Mouse (Mus musculus): Measurements from ENCODE around the gene Kif11. TPM values are rescaled to one million over a fixed set of nuclear protein-coding genes. Genes with fewer than 3 reads are reported as not detected.
A peak's percentile ranks its signal among the peaks of the same experiment; 100 is the strongest.

Gene Kif11
- polyA plus RNA-seq (2015; fragmentation: Nextera tagmentation; extraction: Ambion mirVana) = 60.8 and 60.9 TPM in 2 replicates

- peak within 1 kb of the TSS; percentile 72 for H3K4me3 ChIP-seq (replicated peaks)
- no peaks in the 10 kb centered on the region for H3K36me3 ChIP-seq
- ATAC-seq (replicated peaks; ENCODE audit: low FRiP score) = peak; percentile 99
- peak within 1 kb of the TSS; percentile 67 for H3K4me2 ChIP-seq
- H3K27ac ChIP-seq = peak within 1 kb of the TSS; percentile 98
- H3K4me1 ChIP-seq = peaks cover 30% of the 10 kb centered on the region
- H3K27me3 ChIP-seq = no peaks in the 10 kb centered on the region
- WGBS = under 1% methylated on average over 73 of the region's 73 CpGs
- peak within 1 kb of the TSS; percentile 65 for H3K9ac ChIP-seq
- H3K9me3 ChIP-seq (replicated peaks) = no peaks in the 10 kb centered on the region
These were observed at the start of gene Kif11 for GRCm38 (mm10) chr19:37375755-37376615. Kif11 (plus strand) TSS chr19:37376403.

- no peak overlapping the region for H3K27ac ChIP-seq
- no peaks in the 10 kb centered on the region for H3K4me1 ChIP-seq
- WGBS = 84% methylated on average over 5 of the region's 5 CpGs
- no peak overlapping the region for H3K4me2 ChIP-seq
- no peak overlapping the region for H3K9ac ChIP-seq
- no peaks in the 10 kb centered on the region for H3K9me3 ChIP-seq (replicated peaks)
- peaks cover 44% of the 10 kb centered on the region for H3K36me3 ChIP-seq
- no peak overlapping the region for H3K4me3 ChIP-seq (replicated peaks)
- no peaks in the 10 kb centered on the region for H3K27me3 ChIP-seq
- no peak for ATAC-seq (replicated peaks; ENCODE audit: low FRiP score)
These were observed 49.0 kb upstream of the Kif11 start for GRCm38 (mm10) chr19:37327216-37327615.

GRCm38 (mm10) chr19:37332726-37333125 lies 43.5 kb upstream of the Kif11 start:
- H3K36me3 ChIP-seq = peaks cover 21% of the 10 kb centered on the region
- no peak overlapping the region for H3K27ac ChIP-seq
- H3K4me3 ChIP-seq (replicated peaks) = no peak overlapping the region
- no peak overlapping the region for H3K4me2 ChIP-seq
- ATAC-seq (replicated peaks; ENCODE audit: low FRiP score) = no peak
- peaks cover 5% of the 10 kb centered on the region; the same call in 1 of the 2 replicates for H3K4me1 ChIP-seq
- H3K9ac ChIP-seq = no peak overlapping the region
- 82% methylated on average over 4 of the region's 4 CpGs for WGBS
- H3K27me3 ChIP-seq = no peaks in the 10 kb centered on the region
- no peaks in the 10 kb centered on the region for H3K9me3 ChIP-seq (replicated peaks)

GRCm38 (mm10) chr19:37333357-37333756 lies 42.8 kb upstream of the Kif11 start:
- WGBS = 91% methylated on average over 5 of the region's 5 CpGs
- Histone ChIP-seq H3K9ac (no peak overlapping the region), H3K4me1 (peaks cover 11% of the 10 kb centered on the region), H3K27me3 (no peaks in the 10 kb centered on the region), H3K27ac (no peak overlapping the region), H3K9me3 (replicated peaks) (no peaks in the 10 kb centered on the region), H3K4me3 (replicated peaks) (no peak overlapping the region), H3K36me3 (peaks cover 15% of the 10 kb centered on the region), H3K4me2 (no peak overlapping the region)
- ATAC-seq (replicated peaks; ENCODE audit: low FRiP score) = no peak

- 73% methylated on average over 1 of the region's 1 CpGs for WGBS
- Histone ChIP-seq H3K4me2 (no peak overlapping the region), H3K4me3 (replicated peaks) (no peak overlapping the region)
These were observed 40.8 kb upstream of the Kif11 start for GRCm38 (mm10) chr19:37335392-37335791.

GRCm38 (mm10) chr19:37337752-37338151 lies 38.5 kb upstream of the Kif11 start, which contains the start of gene Ide:
Ide (minus strand) TSS chr19:37337852.
- H3K9me3 ChIP-seq (replicated peaks) = no peaks in the 10 kb centered on the region
- no peak within 1 kb of the TSS for H3K4me3 ChIP-seq (replicated peaks)
- H3K4me2 ChIP-seq = no peak within 1 kb of the TSS
- no peak for ATAC-seq (replicated peaks; ENCODE audit: low FRiP score)
- no peaks in the 10 kb centered on the region for H3K36me3 ChIP-seq
- H3K4me1 ChIP-seq = peaks cover 23% of the 10 kb centered on the region
- 0 out of 2 replicates have a peak within 1 kb of the TSS, but pooled peaks have one; percentile 18 for H3K27ac ChIP-seq
- WGBS = 71% methylated on average over 4 of the region's 4 CpGs
- no peaks in the 10 kb centered on the region for H3K27me3 ChIP-seq
- no peak within 1 kb of the TSS for H3K9ac ChIP-seq

More at GRCm38 (mm10) chr19:37335392-37335791, 40.8 kb upstream of the Kif11 start:
- Histone ChIP-seq H3K9me3 (replicated peaks) (no peaks in the 10 kb centered on the region), H3K27ac (no peak overlapping the region), H3K9ac (no peak overlapping the region), H3K36me3 (no peaks in the 10 kb centered on the region), H3K27me3 (no peaks in the 10 kb centered on the region), H3K4me1 (peaks cover 20% of the 10 kb centered on the region)
- no peak for ATAC-seq (replicated peaks; ENCODE audit: low FRiP score)

GRCm38 (mm10) chr19:37340495-37340894 lies 35.7 kb upstream of the Kif11 start:
- Histone ChIP-seq H3K4me3 (replicated peaks) (no peak overlapping the region), H3K4me1 (peaks cover 23% of the 10 kb centered on the region), H3K4me2 (no peak overlapping the region), H3K27ac (no peak overlapping the region), H3K27me3 (no peaks in the 10 kb centered on the region), H3K9me3 (replicated peaks) (no peaks in the 10 kb centered on the region), H3K9ac (no peak overlapping the region), H3K36me3 (no peaks in the 10 kb centered on the region)
- WGBS = 70% methylated on average over 5 of the region's 5 CpGs
- no peak for ATAC-seq (replicated peaks; ENCODE audit: low FRiP score)

GRCm38 (mm10) chr19:37340931-37341330 lies 35.3 kb upstream of the Kif11 start:
- H3K4me3 ChIP-seq (replicated peaks) = no peak overlapping the region
- H3K4me1 ChIP-seq = peaks cover 23% of the 10 kb centered on the region
- H3K9ac ChIP-seq = no peak overlapping the region
- no peaks in the 10 kb centered on the region for H3K36me3 ChIP-seq
- H3K4me2 ChIP-seq = no peak overlapping the region
- H3K9me3 ChIP-seq (replicated peaks) = no peaks in the 10 kb centered on the region
- H3K27ac ChIP-seq = no peak overlapping the region
- 78% methylated on average over 5 of the region's 5 CpGs for WGBS
- no peak for ATAC-seq (replicated peaks; ENCODE audit: low FRiP score)
- no peaks in the 10 kb centered on the region for H3K27me3 ChIP-seq

GRCm38 (mm10) chr19:37343899-37344298 lies 32.3 kb upstream of the Kif11 start:
- Histone ChIP-seq H3K9ac (no peak overlapping the region), H3K9me3 (replicated peaks) (no peaks in the 10 kb centered on the region), H3K4me1 (peaks cover 8% of the 10 kb centered on the region; the same call in 1 of the 2 replicates), H3K4me3 (replicated peaks) (no peak overlapping the region), H3K36me3 (no peaks in the 10 kb centered on the region), H3K4me2 (no peak overlapping the region), H3K27me3 (no peaks in the 10 kb centered on the region), H3K27ac (no peak overlapping the region)
- WGBS = 72% methylated on average over 5 of the region's 5 CpGs
- no peak for ATAC-seq (replicated peaks; ENCODE audit: low FRiP score)

GRCm38 (mm10) chr19:37346258-37346657 lies 29.9 kb upstream of the Kif11 start:
- no peaks in the 10 kb centered on the region for H3K9me3 ChIP-seq (replicated peaks)
- no peak for ATAC-seq (replicated peaks; ENCODE audit: low FRiP score)
- no peaks in the 10 kb centered on the region for H3K4me1 ChIP-seq
- H3K36me3 ChIP-seq = no peaks in the 10 kb centered on the region
- no peak overlapping the region for H3K9ac ChIP-seq
- H3K4me2 ChIP-seq = no peak overlapping the region
- no peak overlapping the region for H3K4me3 ChIP-seq (replicated peaks)
- 68% methylated on average over 3 of the region's 3 CpGs for WGBS
- H3K27me3 ChIP-seq = no peaks in the 10 kb centered on the region
- H3K27ac ChIP-seq = no peak overlapping the region

GRCm38 (mm10) chr19:37348331-37348730 lies 27.9 kb upstream of the Kif11 start:
- WGBS = 80% methylated on average over 10 of the region's 10 CpGs
- Histone ChIP-seq H3K9ac (no peak overlapping the region), H3K9me3 (replicated peaks) (0 out of 2 replicates have a peak, but pooled peaks cover 5% of the 10 kb centered on the region), H3K4me1 (no peaks in the 10 kb centered on the region), H3K4me3 (replicated peaks) (no peak overlapping the region), H3K27me3 (no peaks in the 10 kb centered on the region), H3K36me3 (peaks cover 10% of the 10 kb centered on the region), H3K4me2 (no peak overlapping the region), H3K27ac (no peak overlapping the region)
- ATAC-seq (replicated peaks; ENCODE audit: low FRiP score) = no peak

GRCm38 (mm10) chr19:37348952-37349351 lies 27.3 kb upstream of the Kif11 start:
- no peak overlapping the region for H3K27ac ChIP-seq
- H3K4me2 ChIP-seq = no peak overlapping the region
- no peak for ATAC-seq (replicated peaks; ENCODE audit: low FRiP score)
- H3K36me3 ChIP-seq = peaks cover 10% of the 10 kb centered on the region
- no peak overlapping the region for H3K4me3 ChIP-seq (replicated peaks)
- H3K9ac ChIP-seq = no peak overlapping the region
- H3K27me3 ChIP-seq = no peaks in the 10 kb centered on the region
- H3K9me3 ChIP-seq (replicated peaks) = 0 out of 2 replicates have a peak, but pooled peaks cover 5% of the 10 kb centered on the region
- H3K4me1 ChIP-seq = no peaks in the 10 kb centered on the region
